Mouse (Mus musculus): ENCODE results near the gene Igf2bp3. TPM values are rescaled to one million over a fixed set of nuclear protein-coding genes. Genes with fewer than 3 reads are reported as not detected.

The Igf2bp3 gene
- total RNA-seq, 2 experiments from 2014 or later: 0.35 TPM; not detected in 1

- no peak for TF ChIP-seq CTCF (IDR thresholded peaks at IDR 0.05)
- Histone ChIP-seq H3K4me3 (no peak overlapping the region), H3K27ac (no peak overlapping the region)
- intact Hi-C loops (cut with DNase I): no loop called here
- no peak for DNase-seq (ENCODE audit: extremely low spot score in 1 of 2, low spot score in 2 of 2)
Observed at GRCm38 (mm10) chr6:49148368-49148767, 66.4 kb downstream of the Igf2bp3 start.

- intact Hi-C loops (cut with DNase I): no loop called here
- H3K27ac ChIP-seq: no peak overlapping the region
- H3K4me3 ChIP-seq: no peak overlapping the region
- DNase-seq (ENCODE audit: extremely low spot score in 1 of 2, low spot score in 2 of 2): no peak
- no peak for TF ChIP-seq CTCF (IDR thresholded peaks at IDR 0.05)
Observed at GRCm38 (mm10) chr6:49146461-49146860, 68.3 kb downstream of the Igf2bp3 start.

DNA sequence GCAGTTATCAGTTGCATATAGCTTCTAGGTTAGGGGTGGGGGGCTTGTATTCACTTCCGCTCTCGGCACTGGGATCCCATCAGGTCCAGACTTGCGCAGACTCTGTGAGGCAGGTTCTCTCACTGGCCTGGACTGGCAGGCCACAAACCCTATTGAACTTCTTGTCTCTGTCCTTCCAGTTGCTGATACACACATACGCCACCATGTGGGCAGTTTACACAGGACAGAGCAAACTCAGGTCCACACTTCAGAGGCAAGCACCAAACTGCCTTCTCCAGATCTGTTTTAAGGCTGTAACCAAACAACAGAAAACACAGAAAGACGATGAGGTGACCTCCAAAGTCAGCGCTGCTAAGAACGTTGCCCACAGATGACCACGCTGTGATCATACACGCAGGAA lies 72.3 kb downstream of the Igf2bp3 start:
- Histone ChIP-seq H3K4me3 (no peak overlapping the region), H3K27ac (no peak overlapping the region)
- TF ChIP-seq CTCF (IDR thresholded peaks at IDR 0.05): peak; percentile 39
- DNase-seq (ENCODE audit: extremely low spot score in 1 of 2, low spot score in 2 of 2): no peak
- intact Hi-C loops (cut with DNase I): loop anchor here (1.0 kb wide), 1 partner anchor 85 kb away; no protein-coding TSS in a partner anchor

GRCm38 (mm10) chr6:49141125-49141524 lies 73.6 kb downstream of the Igf2bp3 start:
- intact Hi-C loops (cut with DNase I): no loop called here
- no peak for DNase-seq (ENCODE audit: extremely low spot score in 1 of 2, low spot score in 2 of 2)
- TF ChIP-seq CTCF (IDR thresholded peaks at IDR 0.05): no peak

GRCm38 (mm10) chr6:49138159-49139051 lies 76.4 kb downstream of the Igf2bp3 start:
- intact Hi-C loops (cut with DNase I): no loop called here
- peak in 1 of 2 experiments; percentile 9 for DNase-seq (ENCODE audit: extremely low spot score in 1 of 2, low spot score in 2 of 2)
- Histone ChIP-seq H3K27ac (no peak overlapping the region), H3K4me3 (no peak overlapping the region)
- TF ChIP-seq CTCF (IDR thresholded peaks at IDR 0.05): no peak

More at GRCm38 (mm10) chr6:49141125-49141524, 73.6 kb downstream of the Igf2bp3 start:
- Histone ChIP-seq H3K4me3 (no peak overlapping the region), H3K27ac (no peak overlapping the region)

GRCm38 (mm10) chr6:49136739-49137138 lies 78.0 kb downstream of the Igf2bp3 start:
- Histone ChIP-seq H3K4me3 (no peak overlapping the region), H3K27ac (no peak overlapping the region)
- TF ChIP-seq CTCF (IDR thresholded peaks at IDR 0.05): no peak
- intact Hi-C loops (cut with DNase I): no loop called here
- no peak for DNase-seq (ENCODE audit: extremely low spot score in 1 of 2, low spot score in 2 of 2)

DNA sequence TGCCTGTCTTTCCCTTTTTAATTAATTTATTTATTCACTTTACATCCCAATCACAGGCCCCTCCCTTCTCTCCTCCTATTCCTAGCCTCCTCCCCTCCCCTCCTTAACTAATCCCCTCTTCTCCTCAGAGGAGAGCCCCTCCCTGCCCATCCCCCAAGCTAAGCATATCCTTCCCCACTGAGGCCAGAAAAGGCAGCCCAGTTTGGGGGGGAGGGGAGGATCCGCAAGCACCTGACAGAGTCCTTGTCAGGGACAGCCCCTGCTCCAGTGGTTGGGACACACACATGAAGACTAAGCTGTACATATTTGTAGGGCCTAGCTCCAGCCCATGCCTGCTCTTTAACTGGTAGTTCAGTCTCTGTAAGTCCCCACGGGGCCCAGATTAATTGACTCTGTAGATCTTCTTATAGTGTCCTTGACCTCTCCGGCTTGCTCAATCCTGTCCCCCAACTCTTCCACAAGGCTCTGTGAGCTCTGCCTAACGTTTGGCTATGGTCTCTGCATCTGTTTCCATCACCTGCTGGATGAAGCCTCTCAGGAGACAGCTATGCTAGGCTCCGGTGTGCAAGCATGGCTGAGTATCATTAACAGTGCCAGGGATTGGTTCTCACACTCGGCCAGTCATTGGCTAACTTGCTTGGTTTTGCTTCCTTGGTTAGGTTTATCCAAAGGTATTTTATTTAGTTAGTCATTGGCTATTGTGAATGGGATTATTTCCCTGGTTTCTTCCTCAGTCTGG lies 82.2 kb downstream of the Igf2bp3 start:
- intact Hi-C loops (cut with DNase I): no loop called here
- TF ChIP-seq CTCF (IDR thresholded peaks at IDR 0.05): no peak

GRCm38 (mm10) chr6:49131855-49132254 lies 82.9 kb downstream of the Igf2bp3 start:
- intact Hi-C loops (cut with DNase I): no loop called here
- H3K27ac ChIP-seq: no peak overlapping the region
- DNase-seq (ENCODE audit: extremely low spot score in 1 of 2, low spot score in 2 of 2): no peak
- H3K4me3 ChIP-seq: no peak overlapping the region
- no peak for TF ChIP-seq CTCF (IDR thresholded peaks at IDR 0.05)

More for the DNA sequence above, 82.2 kb downstream of the Igf2bp3 start:
- DNase-seq (ENCODE audit: extremely low spot score in 1 of 2, low spot score in 2 of 2): no peak
- Histone ChIP-seq H3K4me3 (no peak overlapping the region), H3K27ac (no peak overlapping the region)

GRCm38 (mm10) chr6:49130328-49130727 lies 84.4 kb downstream of the Igf2bp3 start:
- no peak for TF ChIP-seq CTCF (IDR thresholded peaks at IDR 0.05)
- no peak overlapping the region for H3K27ac ChIP-seq
- no peak for DNase-seq (ENCODE audit: extremely low spot score in 1 of 2, low spot score in 2 of 2)
- H3K4me3 ChIP-seq: no peak overlapping the region
- intact Hi-C loops (cut with DNase I): no loop called here

DNA sequence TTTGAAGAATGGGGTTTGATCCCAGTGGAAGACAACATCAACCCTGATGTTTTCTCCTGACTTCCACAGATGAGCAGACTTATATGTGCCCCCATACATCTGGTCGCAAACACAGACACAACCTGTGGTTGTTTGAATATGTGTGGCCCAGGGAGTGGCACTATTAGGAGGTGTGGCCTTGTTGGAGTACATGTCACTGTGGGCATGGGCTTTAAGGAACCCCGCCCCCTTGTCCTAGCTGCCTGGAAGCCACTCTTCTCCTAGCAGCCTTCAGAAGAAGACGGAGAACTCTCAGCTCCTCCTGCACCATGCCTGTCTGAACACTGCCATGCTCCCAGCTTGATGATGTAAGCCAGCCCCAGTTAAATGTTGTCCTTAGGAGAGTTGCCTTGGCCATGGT lies 94.4 kb downstream of the Igf2bp3 start:
- no peak for DNase-seq (ENCODE audit: extremely low spot score in 1 of 2, low spot score in 2 of 2)
- TF ChIP-seq CTCF (IDR thresholded peaks at IDR 0.05): no peak
- intact Hi-C loops (cut with DNase I): no loop called here

GRCm38 (mm10) chr6:49119462-49120135 lies 95.2 kb downstream of the Igf2bp3 start:
- DNase-seq (ENCODE audit: extremely low spot score in 1 of 2, low spot score in 2 of 2): no peak
- intact Hi-C loops (cut with DNase I): no loop called here
- TF ChIP-seq CTCF (IDR thresholded peaks at IDR 0.05): no peak
- Histone ChIP-seq H3K4me3 (no peak overlapping the region), H3K27ac (no peak overlapping the region)

More for the DNA sequence above, 94.4 kb downstream of the Igf2bp3 start:
- Histone ChIP-seq H3K27ac (no peak overlapping the region), H3K4me3 (no peak overlapping the region)

- no peak for DNase-seq (ENCODE audit: extremely low spot score in 1 of 2, low spot score in 2 of 2)
- Histone ChIP-seq H3K4me3 (no peak overlapping the region), H3K27ac (no peak overlapping the region)
- intact Hi-C loops (cut with DNase I): no loop called here
- no peak for TF ChIP-seq CTCF (IDR thresholded peaks at IDR 0.05)
Observed at GRCm38 (mm10) chr6:49118446-49118845, 96.3 kb downstream of the Igf2bp3 start.
